Mouse (Mus musculus): Measurements from ENCODE around the gene Cd151. TPM values are rescaled to one million over a fixed set of nuclear protein-coding genes. Genes with fewer than 3 reads are reported as not detected.

Gene Cd151
- polyA plus RNA-seq, 1 experiment from 2014 or later = 43.8 TPM

GRCm38 (mm10) chr7:141518926-141519325 lies 51.7 kb downstream of the Cd151 start:
- DNase-seq (no peak), ATAC-seq (ENCODE audit: low FRiP score, low TSS enrichment) (no peak)
- H3K4me1 ChIP-seq (ENCODE audit: control insufficient read depth, insufficient read depth, low read length) = no peaks in the 10 kb centered on the region
- H3K9ac ChIP-seq (replicated peaks; ENCODE audit: low read length) = no peak overlapping the region
- no peaks in the 10 kb centered on the region for H3K9me3 ChIP-seq (ENCODE audit: control insufficient read depth, low read length)
- no peak overlapping the region for H3K4me2 ChIP-seq (ENCODE audit: low read length)
- 83% methylated on average over 3 of the region's 3 CpGs for whole genome bisulfite sequencing
- H3K27me3 ChIP-seq (ENCODE audit: control insufficient read depth, insufficient read depth, low read length) = no peaks in the 10 kb centered on the region
- H3K27ac ChIP-seq (replicated peaks; ENCODE audit: low read depth, low read length) = no peak overlapping the region
- H3K4me3 ChIP-seq (replicated peaks; ENCODE audit: low read depth, low read length) = no peak overlapping the region
- peaks cover 41% of the 10 kb centered on the region for H3K36me3 ChIP-seq (ENCODE audit: control insufficient read depth, insufficient read depth, low read length)

DNA sequence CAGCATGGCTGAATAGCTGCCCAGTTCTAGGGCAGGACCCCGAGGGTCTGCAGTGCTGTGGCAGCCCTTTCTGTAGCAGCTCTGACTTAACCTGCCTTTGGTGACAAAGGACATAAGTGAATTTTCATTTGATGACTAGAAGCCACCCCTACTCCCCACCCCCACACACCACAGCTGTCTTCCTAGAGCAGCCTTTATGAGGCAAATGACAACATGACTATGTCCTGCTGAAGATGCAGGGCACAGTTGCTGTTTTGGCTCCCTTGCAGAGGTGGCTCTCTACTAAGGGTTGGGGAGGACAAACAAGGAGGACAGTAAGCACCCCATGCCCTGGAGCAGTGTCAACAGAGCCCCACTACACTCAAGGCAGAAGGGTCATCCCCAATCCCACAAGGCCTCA lies 52.6 kb downstream of the Cd151 start:
- Histone ChIP-seq H3K9me3 (ENCODE audit: control insufficient read depth, low read length) (no peaks in the 10 kb centered on the region), H3K36me3 (ENCODE audit: control insufficient read depth, insufficient read depth, low read length) (peaks cover 41% of the 10 kb centered on the region), H3K4me3 (replicated peaks; ENCODE audit: low read depth, low read length) (no peak overlapping the region), H3K27me3 (ENCODE audit: control insufficient read depth, insufficient read depth, low read length) (no peaks in the 10 kb centered on the region), H3K4me1 (ENCODE audit: control insufficient read depth, insufficient read depth, low read length) (no peaks in the 10 kb centered on the region), H3K27ac (replicated peaks; ENCODE audit: low read depth, low read length) (no peak overlapping the region), H3K9ac (replicated peaks; ENCODE audit: low read length) (no peak overlapping the region), H3K4me2 (ENCODE audit: low read length) (no peak overlapping the region)
- no peak for DNase-seq
- ATAC-seq (ENCODE audit: low FRiP score, low TSS enrichment) = no peak
- 74% methylated on average over 1 of the region's 1 CpGs for WGBS

Other genes starting within 250 kb of the Cd151 start
- 60.1 and 77.5 TPM in 2 replicates for gene Phrf1, start 238.6 kb upstream of the Cd151 start, polyA plus RNA-seq (2014; fragmentation: Nextera tagmentation; extraction: Ambion mirVana)
- 1.1 and 9.2 TPM in 2 replicates for gene Irf7, start 200.9 kb upstream of the Cd151 start, polyA plus RNA-seq (2014; fragmentation: Nextera tagmentation; extraction: Ambion mirVana)
- not detected in 2 replicates for gene Cdhr5, start 190.6 kb upstream of the Cd151 start, polyA plus RNA-seq (2014; fragmentation: Nextera tagmentation; extraction: Ambion mirVana)
- gene Sct, start 188.3 kb upstream of the Cd151 start, polyA plus RNA-seq (2014; fragmentation: Nextera tagmentation; extraction: Ambion mirVana) = 0.49 and 1.3 TPM in 2 replicates
- gene Drd4, start 175.4 kb upstream of the Cd151 start, polyA plus RNA-seq (2014; fragmentation: Nextera tagmentation; extraction: Ambion mirVana) = 0.53 and 0.54 TPM in 2 replicates
- gene Deaf1, start 139.7 kb upstream of the Cd151 start, polyA plus RNA-seq (2014; fragmentation: Nextera tagmentation; extraction: Ambion mirVana) = 180 and 207 TPM in 2 replicates
- gene Tmem80, start 139.7 kb upstream of the Cd151 start, polyA plus RNA-seq (2014; fragmentation: Nextera tagmentation; extraction: Ambion mirVana) = 38.6 and 48.9 TPM in 2 replicates
- gene Eps8l2, start 128.5 kb upstream of the Cd151 start, polyA plus RNA-seq (2014; fragmentation: Nextera tagmentation; extraction: Ambion mirVana) = 0.19 and 0.50 TPM in 2 replicates
- 312 and 318 TPM in 2 replicates for gene Taldo1, start 75.2 kb upstream of the Cd151 start, polyA plus RNA-seq (2014; fragmentation: Nextera tagmentation; extraction: Ambion mirVana)
- 48.3 and 49.3 TPM in 2 replicates for gene Gatd1, start 53.3 kb upstream of the Cd151 start, polyA plus RNA-seq (2014; fragmentation: Nextera tagmentation; extraction: Ambion mirVana)
- gene Cend1, start 37.9 kb upstream of the Cd151 start, polyA plus RNA-seq (2014; fragmentation: Nextera tagmentation; extraction: Ambion mirVana) = 25.7 and 79.2 TPM in 2 replicates
- 82.9 and 84.3 TPM in 2 replicates for gene Slc25a22, start 29.5 kb upstream of the Cd151 start, polyA plus RNA-seq (2014; fragmentation: Nextera tagmentation; extraction: Ambion mirVana)
- gene Pidd1, start 23.4 kb upstream of the Cd151 start, polyA plus RNA-seq (2014; fragmentation: Nextera tagmentation; extraction: Ambion mirVana) = 2.3 and 3.6 TPM in 2 replicates
- 772 and 804 TPM in 2 replicates for gene Rplp2, start 20.0 kb upstream of the Cd151 start, polyA plus RNA-seq (2014; fragmentation: Nextera tagmentation; extraction: Ambion mirVana)
- 15.8 and 15.9 TPM in 2 replicates for gene Pnpla2, start 12.2 kb upstream of the Cd151 start, polyA plus RNA-seq (2014; fragmentation: Nextera tagmentation; extraction: Ambion mirVana)
- gene Cracr2b, start 6.3 kb upstream of the Cd151 start, polyA plus RNA-seq (2014; fragmentation: Nextera tagmentation; extraction: Ambion mirVana) = 3.8 and 4.6 TPM in 2 replicates
- gene Polr2l, start 7.7 kb downstream of the Cd151 start, polyA plus RNA-seq (2014; fragmentation: Nextera tagmentation; extraction: Ambion mirVana) = 75.1 and 93.3 TPM in 2 replicates
- gene Tspan4, start 7.8 kb downstream of the Cd151 start, polyA plus RNA-seq (2014; fragmentation: Nextera tagmentation; extraction: Ambion mirVana) = 35.2 and 36.4 TPM in 2 replicates
- 37.9 and 40.2 TPM in 2 replicates for gene Chid1, start 72.5 kb downstream of the Cd151 start, polyA plus RNA-seq (2014; fragmentation: Nextera tagmentation; extraction: Ambion mirVana)
- gene Ap2a2, start 94.8 kb downstream of the Cd151 start, polyA plus RNA-seq (2014; fragmentation: Nextera tagmentation; extraction: Ambion mirVana) = 95.4 and 103 TPM in 2 replicates
- 0.15 and 0.29 TPM in 2 replicates for gene Muc6, start 187.9 kb downstream of the Cd151 start, polyA plus RNA-seq (2014; fragmentation: Nextera tagmentation; extraction: Ambion mirVana)
- 0.18 and 0.46 TPM in 2 replicates for gene Muc2, start 222.9 kb downstream of the Cd151 start, polyA plus RNA-seq (2014; fragmentation: Nextera tagmentation; extraction: Ambion mirVana)